Mouse (Mus musculus) ES-Bruce4 (cell line): ENCODE data around the gene Abcf1. TPM values are rescaled to one million over a fixed set of nuclear protein-coding genes. Genes with fewer than 3 reads are reported as not detected.
A peak's percentile ranks its signal among the peaks of the same experiment; 100 is the strongest.
"Not testable (repeated sequence)": the region's sequence is repeated elsewhere in the genome, so short reads cannot be mapped to it uniquely, and the experiment has no call there.

Experiments
- H3K27ac ChIP-seq: 2 replicates; pipeline ENCODE4 v1.5.1; 2012; ENCODE audit warnings: low read length, inconsistent platforms; ENCODE audit not compliant: insufficient read depth
- H3K27me3 ChIP-seq: 2 replicates; pipeline ENCODE4 v1.6.1; 2012; ENCODE audit warnings: mild to moderate bottlenecking, low read length, inconsistent platforms; ENCODE audit not compliant: control insufficient read depth, poor library complexity, insufficient read depth, severe bottlenecking
- H3K36me3 ChIP-seq: 2 replicates; pipeline ENCODE4 v1.6.1; 2012; ENCODE audit warnings: inconsistent platforms, mild to moderate bottlenecking, low read length, moderate library complexity; ENCODE audit not compliant: control insufficient read depth, poor library complexity, insufficient read depth, severe bottlenecking
- H3K4me1 ChIP-seq: one replicate; pipeline ENCODE4 v1.8.1; 2011; ENCODE audit warnings: low read length; ENCODE audit not compliant: control insufficient read depth, insufficient read depth
- H3K4me3 ChIP-seq: 2 replicates; pipeline ENCODE4 v1.5.1; 2011; ENCODE audit warnings: low read depth, mild to moderate bottlenecking, low read length
- H3K9ac ChIP-seq: 2 replicates; pipeline ENCODE4 v1.6.1; 2012; ENCODE audit warnings: low read depth, mild to moderate bottlenecking, inconsistent platforms; ENCODE audit not compliant: poor library complexity, severe bottlenecking
- H3K9me3 ChIP-seq: replicated peaks from 2 replicates; pipeline ENCODE4 v1.6.1; 2012; ENCODE audit warnings: mild to moderate bottlenecking, low read length, inconsistent platforms; ENCODE audit not compliant: control insufficient read depth, poor library complexity, insufficient read depth, severe bottlenecking
- CTCF ChIP-seq: IDR thresholded peaks from one replicate; pipeline ENCODE4 v1.8.1; 2011; ENCODE audit warnings: low read depth, low read length
- EP300 ChIP-seq: IDR thresholded peaks from 2 replicates; pipeline ENCODE4 v1.6.1; 2011; ENCODE audit warnings: low read depth, low read length; ENCODE audit not compliant: insufficient read depth
- POLR2A ChIP-seq: IDR thresholded peaks from one replicate; pipeline ENCODE4 v1.8.1; 2011; ENCODE audit warnings: low read length; ENCODE audit not compliant: insufficient read depth
- polyA plus RNA-seq: library from polyadenylated mRNA; stranded (reverse); fragments of >200 nt; gene quantifications from 2 replicates; pipeline ENCODE4 v1.2.4, GENCODE M21; 2011; ENCODE audit warnings: low read depth; ENCODE audit not compliant: missing spikeins, insufficient read depth, insufficient read length

Gene Abcf1
- polyA plus RNA-seq, 1 experiment: 213 TPM

GRCm38 (mm10) chr17:35937700-35938348 is 31.7 kb downstream of the Abcf1 start:
- Histone ChIP-seq H3K4me1 (peaks cover 3% of the 10 kb centered on the region), H3K27ac (no peak overlapping the region), H3K36me3 (no peaks in the 10 kb centered on the region), H3K9me3 (0 out of 2 replicates have a peak, but pooled peaks cover 3% of the 10 kb centered on the region), H3K27me3 (no peaks in the 10 kb centered on the region), H3K4me3 (no peak overlapping the region), H3K9ac (no peak overlapping the region)
- peak; percentile 90 for TF ChIP-seq CTCF
- TF ChIP-seq POLR2A: no peak

- not testable (repeated sequence) for H3K36me3 ChIP-seq, H3K27me3 ChIP-seq, H3K4me1 ChIP-seq, H3K9me3 ChIP-seq
- H3K27ac ChIP-seq: peak overlapping the region; percentile 80
- H3K9ac ChIP-seq: peak overlapping the region; percentile 67
- peak overlapping the region; percentile 90 for H3K4me3 ChIP-seq
Observed at GRCm38 (mm10) chr17:35935763-35936162, 33.8 kb downstream of the Abcf1 start.

- H3K36me3 ChIP-seq: peaks cover 26% of the 10 kb centered on the region
- no peaks in the 10 kb centered on the region for H3K27me3 ChIP-seq
- no peak overlapping the region for H3K27ac ChIP-seq
- TF ChIP-seq EP300 (no peak), POLR2A (no peak), CTCF (no peak)
- no peak overlapping the region for H3K4me3 ChIP-seq
- peaks cover 1% of the 10 kb centered on the region for H3K4me1 ChIP-seq
- H3K9me3 ChIP-seq: no peaks in the 10 kb centered on the region
- H3K9ac ChIP-seq: no peak overlapping the region
Observed at GRCm38 (mm10) chr17:35932608-35933007, 37.0 kb downstream of the Abcf1 start.

GRCm38 (mm10) chr17:35930627-35931026 is 38.9 kb downstream of the Abcf1 start:
- Histone ChIP-seq H3K36me3 (peaks cover 40% of the 10 kb centered on the region), H3K4me3 (no peak overlapping the region), H3K4me1 (no peaks in the 10 kb centered on the region), H3K9ac (no peak overlapping the region), H3K27ac (no peak overlapping the region), H3K27me3 (no peaks in the 10 kb centered on the region), H3K9me3 (no peaks in the 10 kb centered on the region)
- TF ChIP-seq EP300 (no peak), POLR2A (no peak), CTCF (no peak)

- H3K36me3 ChIP-seq: peaks cover 43% of the 10 kb centered on the region
- H3K9ac ChIP-seq: no peak overlapping the region
- TF ChIP-seq CTCF (no peak), POLR2A (no peak), EP300 (no peak)
- H3K9me3 ChIP-seq: no peaks in the 10 kb centered on the region
- no peak overlapping the region for H3K4me3 ChIP-seq
- H3K27ac ChIP-seq: no peak overlapping the region
- H3K27me3 ChIP-seq: no peaks in the 10 kb centered on the region
- H3K4me1 ChIP-seq: no peaks in the 10 kb centered on the region
Observed at GRCm38 (mm10) chr17:35929534-35929933, 40.0 kb downstream of the Abcf1 start.

- Histone ChIP-seq H3K36me3 (peaks cover 60% of the 10 kb centered on the region), H3K4me1 (no peaks in the 10 kb centered on the region), H3K9ac (no peak overlapping the region), H3K27me3 (no peaks in the 10 kb centered on the region), H3K9me3 (no peaks in the 10 kb centered on the region), H3K4me3 (no peak overlapping the region), H3K27ac (no peak overlapping the region)
- TF ChIP-seq EP300 (no peak), CTCF (no peak), POLR2A (no peak)
Observed at GRCm38 (mm10) chr17:35927471-35927870, 42.1 kb downstream of the Abcf1 start.
